Mouse (Mus musculus) left cerebral cortex, adult 18-20 months (tissue): ENCODE data around the gene Coq8b. TPM values are rescaled to one million over a fixed set of nuclear protein-coding genes. Genes with fewer than 3 reads are reported as not detected.

Source experiments
- DNase-seq, 2 experiments: peaks; one replicate each; pipeline ENCODE4 v3.0.0; 2021 to 2022; ENCODE audit warnings: low spot score in 2 of 2, mixed read lengths in 1 of 2
- microRNA-seq, 2 experiments: library from miRNA; unstranded; fragments of <30 nt; microRNA quantifications; one replicate each; pipeline ENCODE4 v1.2.0; 2021
- total RNA-seq, 2 experiments: library from RNA; stranded (reverse); gene quantifications; 2 replicates each; pipeline ENCODE4 v1.2.3; 2021

Gene Coq8b
- total RNA-seq, 2 experiments from 2014 or later: 33.6 to 39.6 TPM

GRCm38 (mm10) chr7:27306161-27307160 lies 73.6 kb downstream of the Coq8b start:
- peak in 1 of 2 experiments; percentile 29 for DNase-seq

GRCm38 (mm10) chr7:27307551-27307950 lies 74.7 kb downstream of the Coq8b start:
- no peak for DNase-seq

Small RNA genes within 50 kb of the gene (microRNA-seq; reads per million reads assigned to microRNA genes)
- 0 reads per million in 2 experiments for gene Mir1191

Other genes starting within 250 kb of the Coq8b start
- gene Cyp2a12, start 203.9 kb upstream of the Coq8b start, total RNA-seq: not detected
- gene Cyp2f2, start 113.1 kb upstream of the Coq8b start, total RNA-seq: not detected
- not detected for gene Cyp2t4, start 79.3 kb upstream of the Coq8b start, total RNA-seq
- gene Egln2, start 66.2 kb upstream of the Coq8b start, total RNA-seq: 100 to 1,000 TPM; 101 to 115 TPM
- gene Rab4b, start 54.1 kb upstream of the Coq8b start, total RNA-seq: 10 to 100 TPM; 93.0 to 99.8 TPM
- not detected for gene Gm21983, start 51.9 kb upstream of the Coq8b start, total RNA-seq
- gene Mia, start 51.9 kb upstream of the Coq8b start, total RNA-seq: 1 to 10 TPM in 1 of 2 experiments, under 1 TPM in 1; 0.70 to 1.4 TPM
- gene BC024978, start 37.2 kb upstream of the Coq8b start, total RNA-seq: 10 to 100 TPM; 19.7 to 22.7 TPM
- 10 to 100 TPM; 75.9 to 85.9 TPM for gene Snrpa, start 36.8 kb upstream of the Coq8b start, total RNA-seq
- gene Itpkc, start 4.4 kb upstream of the Coq8b start, total RNA-seq: 10 to 100 TPM; 11.3 to 11.7 TPM
- gene Numbl, start 25.4 kb downstream of the Coq8b start, total RNA-seq: 100 to 1,000 TPM; 108 to 128 TPM
- 10 to 100 TPM; 42.2 to 46.6 TPM for gene Ltbp4, start 104.7 kb downstream of the Coq8b start, total RNA-seq
- 10 to 100 TPM; 27.9 to 33.2 TPM for gene Shkbp1, start 123.0 kb downstream of the Coq8b start, total RNA-seq
- not detected for gene Gm20479, start 124.4 kb downstream of the Coq8b start, total RNA-seq
- 100 to 1,000 TPM; 139 to 142 TPM for gene Sptbn4, start 214.7 kb downstream of the Coq8b start, total RNA-seq
- 10 to 100 TPM; 20.8 to 21.3 TPM for gene Blvrb, start 215.0 kb downstream of the Coq8b start, total RNA-seq
- 1 to 10 TPM; 3.5 to 3.9 TPM for gene Sertad3, start 240.7 kb downstream of the Coq8b start, total RNA-seq